Mouse (Mus musculus): ENCODE results near the gene Mical3. TPM values are rescaled to one million over a fixed set of nuclear protein-coding genes. Genes with fewer than 3 reads are reported as not detected.

Mical3 gene
- polyA plus RNA-seq (2012; fragmentation: generic; extraction: Trizol), result 10.3 TPM
- long read RNA-seq, experiment 1, partial matches to known transcripts, result 1 of 3 reads
- long read RNA-seq, experiment 1, other reads (novel, unspliced or antisense), result 2 of 3 reads
- long read RNA-seq, experiment 2, partial matches to known transcripts, result 4 of 18 reads
- long read RNA-seq, experiment 2, other reads (novel, unspliced or antisense), result 14 of 18 reads

DNA sequence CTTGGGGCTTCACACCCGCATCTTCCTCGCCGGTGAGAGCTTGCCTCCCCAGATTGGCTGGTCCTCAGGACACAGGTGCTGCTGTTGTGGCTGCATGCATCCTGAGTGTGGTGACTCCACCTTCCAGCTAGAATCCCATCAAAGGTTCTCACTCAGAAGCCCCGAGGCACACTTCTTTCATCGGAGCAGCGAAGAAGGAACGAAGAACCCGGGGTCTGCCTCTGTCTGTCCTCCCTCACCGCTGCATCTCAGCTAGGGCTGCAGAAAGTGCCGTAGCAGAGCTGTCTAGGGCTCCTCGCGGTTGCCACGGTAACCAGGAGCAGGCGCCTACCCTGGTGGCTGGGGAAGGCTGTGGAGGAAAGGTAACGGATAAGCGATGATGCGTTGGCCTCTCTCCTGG lies at the start of gene Mical3:
Gene Mical3, minus strand, starts transcription at position 227 of the 400 bp plus-strand sequence.
- no peak within 1 kb of the TSS for H3K4me3 ChIP-seq (ENCODE audit: insufficient read depth, poor library complexity, severe bottlenecking)
- H3K36me3 ChIP-seq (ENCODE audit: control insufficient read depth, insufficient read depth), result no peaks in the 10 kb centered on the region
- H3K79me3 ChIP-seq (ENCODE audit: low read depth), result no peaks in the 10 kb centered on the region
- H3K79me2 ChIP-seq (ENCODE audit: control insufficient read depth, insufficient read depth), result no peaks in the 10 kb centered on the region
- no peaks in the 10 kb centered on the region for H3K27me3 ChIP-seq (ENCODE audit: control insufficient read depth, insufficient read depth, insufficient read length)
- TF ChIP-seq MYOD1 (IDR thresholded peaks at IDR 0.05; ENCODE audit: control insufficient read depth, insufficient read length, low read depth), result no peak
- no peak for TF ChIP-seq CTCF (IDR thresholded peaks at IDR 0.05; ENCODE audit: control insufficient read depth, insufficient read depth, insufficient read length)
- TF ChIP-seq MAX (IDR thresholded peaks at IDR 0.05), result no peak
- TF ChIP-seq FOSL1 (IDR thresholded peaks at IDR 0.05; ENCODE audit: insufficient read depth, low read length, poor library complexity, severe bottlenecking), result no peak
- no peak for TF ChIP-seq CEBPB (IDR thresholded peaks at IDR 0.05; ENCODE audit: low read depth)
- TF ChIP-seq USF1 (IDR thresholded peaks at IDR 0.05; ENCODE audit: low read depth), result no peak
- no peak for TF ChIP-seq MYOG (IDR thresholded peaks at IDR 0.05; ENCODE audit: control insufficient read depth, extremely low read depth, insufficient read length)
- no peak within 1 kb of the TSS for H3ac ChIP-seq (ENCODE audit: control insufficient read depth, insufficient read length, low read depth)

DNA sequence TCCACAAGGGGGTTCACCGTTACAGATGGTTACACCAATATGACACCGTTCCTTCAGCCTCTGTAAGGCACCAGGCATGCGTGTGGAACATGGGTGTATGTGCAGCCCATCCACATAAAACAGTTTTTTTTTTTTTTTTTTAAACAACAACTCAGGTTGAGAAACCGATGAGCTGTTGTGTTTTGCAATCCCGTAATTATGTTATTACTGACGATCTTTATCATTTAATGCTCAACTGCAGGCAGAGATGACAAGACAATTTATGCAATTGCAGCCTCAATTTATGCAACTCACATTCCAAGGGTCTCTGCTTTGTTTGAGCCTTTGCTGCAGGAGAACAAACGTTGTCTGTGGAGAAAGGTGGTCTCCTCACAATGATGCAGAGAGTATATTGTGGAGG lies 49.0 kb upstream of the Mical3 start:
- no peak overlapping the region for H3ac ChIP-seq (ENCODE audit: control insufficient read depth, insufficient read length, low read depth)
- H3K4me3 ChIP-seq (ENCODE audit: insufficient read depth, poor library complexity, severe bottlenecking), result no peak overlapping the region
- TF ChIP-seq MYOD1 (IDR thresholded peaks at IDR 0.05; ENCODE audit: control insufficient read depth, insufficient read length, low read depth) (no peak), CTCF (IDR thresholded peaks at IDR 0.05; ENCODE audit: control insufficient read depth, insufficient read depth, insufficient read length) (no peak)
- no peaks in the 10 kb centered on the region for H3K27me3 ChIP-seq (ENCODE audit: control insufficient read depth, insufficient read depth, insufficient read length)
- H3K79me2 ChIP-seq (ENCODE audit: control insufficient read depth, insufficient read depth), result no peaks in the 10 kb centered on the region
- H3K79me3 ChIP-seq (ENCODE audit: low read depth), result no peaks in the 10 kb centered on the region
- no peaks in the 10 kb centered on the region for H3K36me3 ChIP-seq (ENCODE audit: control insufficient read depth, insufficient read depth)

DNA sequence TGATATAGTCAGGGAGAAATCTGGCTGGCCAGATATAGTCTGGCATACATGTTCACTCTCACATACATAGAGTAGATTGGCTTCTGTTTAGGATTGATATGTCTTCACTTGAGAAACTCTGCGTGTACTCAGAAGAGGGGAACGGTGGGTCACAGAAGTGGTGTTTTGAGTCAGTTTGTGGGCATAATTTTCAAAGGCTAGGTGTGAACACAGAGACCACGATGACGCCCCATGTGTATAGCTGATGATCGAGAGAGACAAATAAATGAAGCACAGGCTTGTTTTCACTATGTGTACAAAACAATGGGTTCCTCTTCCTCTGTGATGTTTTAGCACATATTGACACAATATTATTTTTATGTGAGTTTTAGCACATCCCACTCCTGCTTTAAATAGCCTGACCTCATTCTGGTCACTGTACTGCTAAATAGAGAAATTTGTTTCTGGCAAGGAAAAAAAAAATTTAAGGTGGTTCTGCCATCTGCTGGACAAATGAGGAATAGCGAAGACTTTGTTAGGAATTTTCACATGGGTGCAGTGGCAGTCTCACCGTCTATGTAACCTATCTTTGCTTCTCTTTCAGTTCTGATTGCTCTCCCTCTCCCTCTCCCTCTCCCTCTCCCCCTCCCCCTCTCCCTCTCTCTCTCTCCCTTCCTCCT lies 48.0 kb upstream of the Mical3 start:
- TF ChIP-seq MAX (IDR thresholded peaks at IDR 0.05) (no peak), USF1 (IDR thresholded peaks at IDR 0.05; ENCODE audit: low read depth) (no peak), CEBPB (IDR thresholded peaks at IDR 0.05; ENCODE audit: low read depth) (no peak), MYOG (IDR thresholded peaks at IDR 0.05; ENCODE audit: control insufficient read depth, extremely low read depth, insufficient read length) (no peak), FOSL1 (IDR thresholded peaks at IDR 0.05; ENCODE audit: insufficient read depth, low read length, poor library complexity, severe bottlenecking) (no peak), MYOD1 (IDR thresholded peaks at IDR 0.05; ENCODE audit: control insufficient read depth, insufficient read length, low read depth) (no peak), CTCF (IDR thresholded peaks at IDR 0.05; ENCODE audit: control insufficient read depth, insufficient read depth, insufficient read length) (no peak)
- Histone ChIP-seq H3K4me3 (ENCODE audit: insufficient read depth, poor library complexity, severe bottlenecking) (no peak overlapping the region), H3K27me3 (ENCODE audit: control insufficient read depth, insufficient read depth, insufficient read length) (no peaks in the 10 kb centered on the region), H3ac (ENCODE audit: control insufficient read depth, insufficient read length, low read depth) (no peak overlapping the region), H3K36me3 (ENCODE audit: control insufficient read depth, insufficient read depth) (no peaks in the 10 kb centered on the region), H3K79me2 (ENCODE audit: control insufficient read depth, insufficient read depth) (no peaks in the 10 kb centered on the region), H3K79me3 (ENCODE audit: low read depth) (no peaks in the 10 kb centered on the region)

DNA sequence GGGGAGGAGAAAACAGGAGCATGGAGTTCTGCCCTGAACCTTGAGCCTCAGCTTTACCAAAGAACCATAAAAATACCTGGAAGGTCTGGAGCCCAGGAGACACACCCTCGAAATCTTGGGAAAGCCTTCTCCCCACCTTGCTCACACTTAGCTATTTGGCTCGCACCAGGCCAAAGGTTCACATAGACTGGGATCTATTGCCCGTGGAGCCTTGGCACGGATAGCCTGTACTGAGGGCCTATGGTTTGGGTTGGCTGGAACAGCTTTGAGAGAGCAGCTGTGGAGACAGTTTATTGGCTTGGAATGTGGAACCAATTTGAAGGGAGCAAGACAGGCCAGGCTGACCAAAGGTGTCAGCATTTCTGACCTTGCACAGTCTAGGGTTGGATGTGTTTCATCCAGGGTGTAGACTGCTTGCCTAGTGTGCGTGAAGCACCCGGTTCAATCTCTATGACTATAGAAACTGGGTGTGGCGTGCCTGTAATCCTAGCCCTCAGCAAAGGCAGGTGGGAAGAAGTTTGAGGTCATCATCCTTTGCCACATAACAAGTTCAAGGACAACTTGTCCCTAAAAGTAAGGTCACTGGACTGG lies 46.4 kb upstream of the Mical3 start:
- Histone ChIP-seq H3K79me3 (ENCODE audit: low read depth) (no peaks in the 10 kb centered on the region), H3K36me3 (ENCODE audit: control insufficient read depth, insufficient read depth) (no peaks in the 10 kb centered on the region)
- TF ChIP-seq FOSL1 (IDR thresholded peaks at IDR 0.05; ENCODE audit: insufficient read depth, low read length, poor library complexity, severe bottlenecking), result no peak
- TF ChIP-seq CTCF (IDR thresholded peaks at IDR 0.05; ENCODE audit: control insufficient read depth, insufficient read depth, insufficient read length), result no peak
- no peak for TF ChIP-seq USF1 (IDR thresholded peaks at IDR 0.05; ENCODE audit: low read depth)
- no peak for TF ChIP-seq MYOG (IDR thresholded peaks at IDR 0.05; ENCODE audit: control insufficient read depth, extremely low read depth, insufficient read length)
- no peak for TF ChIP-seq MYOD1 (IDR thresholded peaks at IDR 0.05; ENCODE audit: control insufficient read depth, insufficient read length, low read depth)
- TF ChIP-seq CEBPB (IDR thresholded peaks at IDR 0.05; ENCODE audit: low read depth), result no peak
- TF ChIP-seq MAX (IDR thresholded peaks at IDR 0.05), result no peak

DNA sequence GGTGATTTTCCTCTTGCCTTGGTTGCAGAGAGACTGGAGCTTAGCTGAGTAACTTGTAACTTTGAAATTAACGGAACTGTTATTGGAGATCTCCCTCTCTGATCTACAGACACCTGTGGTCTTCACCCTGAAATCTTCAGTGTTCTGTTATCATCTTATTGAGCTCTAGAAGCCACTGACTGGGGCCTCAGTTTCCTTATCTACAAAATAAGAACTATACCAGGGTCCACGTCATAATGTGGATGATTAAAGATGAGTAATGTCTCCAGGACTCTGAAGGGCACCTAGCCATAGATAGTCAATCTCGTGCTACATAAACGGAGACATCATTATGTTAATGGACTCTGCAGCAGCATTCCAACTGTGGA lies 45.9 kb upstream of the Mical3 start:
- H3ac ChIP-seq (ENCODE audit: control insufficient read depth, insufficient read length, low read depth), result no peak overlapping the region
- H3K27me3 ChIP-seq (ENCODE audit: control insufficient read depth, insufficient read depth, insufficient read length), result no peaks in the 10 kb centered on the region
- no peak for TF ChIP-seq USF1 (IDR thresholded peaks at IDR 0.05; ENCODE audit: low read depth)
- TF ChIP-seq MYOD1 (IDR thresholded peaks at IDR 0.05; ENCODE audit: control insufficient read depth, insufficient read length, low read depth), result no peak
- no peak for TF ChIP-seq MAX (IDR thresholded peaks at IDR 0.05)
- no peak for TF ChIP-seq CEBPB (IDR thresholded peaks at IDR 0.05; ENCODE audit: low read depth)
- no peak for TF ChIP-seq CTCF (IDR thresholded peaks at IDR 0.05; ENCODE audit: control insufficient read depth, insufficient read depth, insufficient read length)
- no peak for TF ChIP-seq MYOG (IDR thresholded peaks at IDR 0.05; ENCODE audit: control insufficient read depth, extremely low read depth, insufficient read length)
- no peak for TF ChIP-seq FOSL1 (IDR thresholded peaks at IDR 0.05; ENCODE audit: insufficient read depth, low read length, poor library complexity, severe bottlenecking)
- H3K79me3 ChIP-seq (ENCODE audit: low read depth), result no peaks in the 10 kb centered on the region
- no peak overlapping the region for H3K4me3 ChIP-seq (ENCODE audit: insufficient read depth, poor library complexity, severe bottlenecking)
- H3K79me2 ChIP-seq (ENCODE audit: control insufficient read depth, insufficient read depth), result no peaks in the 10 kb centered on the region
- no peaks in the 10 kb centered on the region for H3K36me3 ChIP-seq (ENCODE audit: control insufficient read depth, insufficient read depth)

More for the DNA sequence above, 46.4 kb upstream of the Mical3 start:
- no peaks in the 10 kb centered on the region for H3K79me2 ChIP-seq (ENCODE audit: control insufficient read depth, insufficient read depth)
- H3K27me3 ChIP-seq (ENCODE audit: control insufficient read depth, insufficient read depth, insufficient read length), result no peaks in the 10 kb centered on the region
- no peak overlapping the region for H3ac ChIP-seq (ENCODE audit: control insufficient read depth, insufficient read length, low read depth)
- no peak overlapping the region for H3K4me3 ChIP-seq (ENCODE audit: insufficient read depth, poor library complexity, severe bottlenecking)

Data from C2C12 (cell line).